Mouse (Mus musculus) heart, postnatal 25 days (tissue): ENCODE results near the gene Ufl1. TPM values are rescaled to one million over a fixed set of nuclear protein-coding genes. Genes with fewer than 3 reads are reported as not detected.

Experiments
- total RNA-seq, 2 experiments: library from RNA; stranded (reverse); gene quantifications; 2 replicates each; pipeline ENCODE4 v1.2.3; 2021

Gene Ufl1
- total RNA-seq, 2 experiments from 2014 or later: 25.1 to 29.1 TPM

Other genes with a start within 250 kb of the Ufl1 start
- under 1 TPM; 0.21 to 0.22 TPM for gene Fhl5, start 38.9 kb downstream of the Ufl1 start, total RNA-seq